Mouse (Mus musculus) kidney, adult 8-10 months (tissue): Measurements from ENCODE around the gene Tead1.

Experiments used
- DNase-seq, 2 experiments: peaks; one replicate each; pipeline ENCODE4 v3.0.0; 2022

Gene Tead1

GRCm38 (mm10) chr7:112864188-112864587 lies 185.1 kb downstream of the Tead1 start:
- DNase-seq, result no peak

DNA sequence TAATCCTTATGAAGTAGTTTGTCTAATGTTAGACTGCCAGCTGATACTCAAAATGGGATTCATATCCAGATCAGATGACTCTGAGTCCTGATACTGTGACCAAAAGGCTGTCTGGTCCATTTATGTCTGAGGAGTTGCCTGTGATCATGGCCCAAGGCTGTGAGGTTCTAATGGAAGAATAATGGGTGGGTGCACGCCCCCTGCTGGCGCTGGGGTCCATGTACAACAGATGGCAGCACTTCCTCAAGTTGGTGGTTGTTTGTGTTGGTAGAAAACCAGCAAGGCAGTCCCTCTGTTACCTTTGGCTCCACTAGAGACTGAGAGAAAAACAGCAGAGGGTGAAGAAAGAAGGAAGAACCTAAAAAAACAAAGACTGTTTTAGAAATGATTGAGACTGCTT lies 186.6 kb downstream of the Tead1 start:
- DNase-seq, result peak; percentile 66 to 79

GRCm38 (mm10) chr7:112868551-112869465 lies 189.7 kb downstream of the Tead1 start:
- DNase-seq, result peak; percentile 49 to 77

DNA sequence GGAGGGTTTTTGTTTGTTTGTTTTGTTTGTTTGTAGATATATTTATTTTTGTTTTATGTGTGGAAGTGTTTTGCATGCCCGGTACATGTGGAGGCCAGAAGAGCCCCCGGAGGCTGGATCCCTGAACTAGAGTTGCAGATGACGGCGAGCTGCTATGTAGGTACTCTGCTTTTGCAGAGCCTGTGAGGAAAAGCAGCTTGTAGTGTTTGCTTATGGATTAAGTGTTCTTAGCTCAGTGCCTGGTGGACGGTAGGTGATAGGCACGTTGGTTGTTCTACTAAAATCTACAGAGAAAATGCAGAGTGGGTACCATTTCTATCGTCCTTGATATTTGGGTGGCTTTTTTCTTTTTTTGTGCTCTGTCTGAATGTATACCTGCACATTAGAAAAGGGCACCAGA lies 192.6 kb downstream of the Tead1 start:
- DNase-seq, result no peak

DNA sequence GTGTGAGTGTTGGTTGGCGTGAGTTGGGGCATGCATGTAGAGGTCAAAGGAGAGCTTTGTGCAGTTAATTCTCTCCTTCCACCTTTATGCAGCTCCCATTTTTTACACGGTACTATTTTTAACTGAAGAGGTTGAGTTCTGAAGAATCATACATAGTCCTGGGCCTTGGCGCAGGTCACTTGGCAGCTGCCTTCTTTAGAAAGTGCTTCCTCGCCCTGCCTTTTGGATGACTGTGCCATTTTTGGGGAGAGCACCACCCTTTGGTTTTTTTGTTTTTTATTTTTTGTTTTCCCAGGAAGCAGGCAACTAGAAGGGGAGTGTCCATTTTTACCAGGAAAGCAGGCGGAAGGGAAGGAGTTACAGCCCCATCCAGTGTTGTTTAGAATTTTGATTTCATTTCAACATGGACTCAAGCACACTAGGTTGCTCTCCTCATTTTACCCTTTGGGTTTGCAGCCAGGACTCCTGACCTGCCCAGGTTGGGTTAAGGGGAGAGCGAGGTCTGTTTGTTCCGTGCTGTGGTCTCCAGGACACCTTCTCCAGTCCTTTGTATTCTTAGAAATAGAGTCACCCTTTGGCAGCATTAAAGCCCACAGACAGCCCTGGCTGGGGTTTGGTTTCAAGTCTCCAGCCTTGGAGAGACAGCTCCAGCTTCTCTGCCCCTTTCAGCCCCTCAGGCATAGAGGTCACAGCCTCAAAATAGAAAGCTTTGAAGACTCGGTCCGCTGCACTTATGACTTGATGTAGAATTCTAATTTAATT lies 193.5 kb downstream of the Tead1 start:
- DNase-seq, result no peak

DNA sequence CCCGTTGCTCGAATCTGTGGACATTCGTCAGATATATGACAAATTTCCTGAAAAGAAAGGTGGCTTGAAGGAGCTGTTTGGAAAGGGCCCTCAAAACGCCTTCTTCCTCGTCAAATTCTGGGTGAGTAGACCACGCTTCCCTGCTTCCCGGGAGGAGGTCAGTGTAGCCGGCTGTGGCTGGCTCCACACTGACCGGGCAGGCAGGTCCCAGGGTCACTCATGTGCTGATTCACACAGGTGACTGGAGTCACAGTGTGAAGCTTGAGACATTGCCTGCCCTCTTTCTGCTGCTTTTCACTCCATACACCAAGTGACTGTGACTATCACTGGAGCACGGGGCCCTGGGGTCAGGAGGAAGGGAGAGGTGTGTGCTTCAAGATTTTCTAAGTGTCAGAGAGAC lies 197.0 kb downstream of the Tead1 start:
- no peak for DNase-seq

DNA sequence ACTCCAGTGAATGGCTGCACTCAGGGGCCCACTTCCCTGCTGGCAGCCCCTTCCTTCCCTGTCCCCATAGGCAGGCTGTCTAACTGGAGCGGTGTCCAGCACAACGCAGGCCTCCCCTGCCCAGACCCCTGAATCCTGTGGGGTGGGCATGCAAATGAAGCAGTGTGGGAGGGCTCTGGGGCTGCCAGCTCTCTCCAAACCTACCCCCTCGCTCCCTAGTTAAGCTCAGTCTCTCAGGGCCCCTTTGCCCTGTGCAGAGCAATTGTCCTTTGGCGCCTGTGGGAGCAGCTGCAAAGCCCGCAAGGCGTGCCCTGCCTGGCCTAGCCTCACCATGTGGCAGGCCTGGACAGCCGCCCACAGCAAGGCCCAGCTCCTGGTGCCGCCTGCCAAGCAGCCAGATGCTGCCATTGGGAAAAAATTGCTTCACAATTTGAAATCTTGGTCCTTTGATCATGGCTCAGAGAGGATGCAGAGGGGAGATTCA lies 204.7 kb downstream of the Tead1 start:
- no peak for DNase-seq

GRCm38 (mm10) chr7:112885546-112885945 lies 206.4 kb downstream of the Tead1 start:
- no peak for DNase-seq

DNA sequence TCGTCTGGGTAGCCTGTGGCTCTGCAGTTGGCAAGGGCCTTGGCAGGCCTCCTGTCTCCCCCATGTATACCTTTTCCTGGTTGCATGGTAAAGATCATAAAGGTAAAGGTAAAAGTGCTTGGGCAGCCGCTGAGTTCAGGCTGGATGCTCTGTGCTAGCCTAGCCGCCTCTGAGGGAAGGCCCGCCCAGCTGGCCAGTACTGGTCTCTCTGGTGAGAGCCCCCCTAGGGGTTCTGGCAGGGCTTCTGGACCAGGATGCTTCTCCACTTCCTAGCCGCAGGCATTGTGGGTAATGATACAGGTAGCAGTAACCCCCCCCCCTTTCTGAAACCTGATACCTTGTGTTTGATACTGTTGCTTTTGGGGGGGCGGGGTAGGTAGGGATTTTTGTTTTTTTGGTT lies 212.8 kb downstream of the Tead1 start:
- DNase-seq, result no peak

DNA sequence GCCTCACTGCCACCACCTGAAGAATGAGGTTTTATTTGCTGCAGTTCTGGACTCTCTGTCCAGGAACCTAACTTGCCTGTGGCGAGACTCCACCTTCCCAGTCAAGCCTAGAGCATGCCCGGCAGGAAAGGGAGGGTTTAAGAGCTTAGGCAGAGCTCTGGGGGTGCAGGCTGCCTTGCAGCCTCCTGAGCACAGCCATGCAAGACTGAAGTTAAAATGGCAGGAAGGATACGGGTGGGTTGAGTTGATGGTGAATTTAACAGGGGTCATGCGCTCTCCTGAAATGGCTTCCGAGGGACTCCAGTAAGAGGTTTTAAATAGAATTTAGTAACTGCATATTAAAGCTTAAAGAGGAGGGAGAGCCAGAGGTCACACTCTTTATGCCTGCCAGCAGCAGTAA lies 213.5 kb downstream of the Tead1 start:
- DNase-seq, result no peak

- no peak for DNase-seq
Observed at GRCm38 (mm10) chr7:112896363-112896762, 217.2 kb downstream of the Tead1 start.

GRCm38 (mm10) chr7:112901710-112902109 lies 222.6 kb downstream of the Tead1 start:
- no peak for DNase-seq

GRCm38 (mm10) chr7:112906848-112907247 lies 227.7 kb downstream of the Tead1 start:
- DNase-seq, result no peak

DNA sequence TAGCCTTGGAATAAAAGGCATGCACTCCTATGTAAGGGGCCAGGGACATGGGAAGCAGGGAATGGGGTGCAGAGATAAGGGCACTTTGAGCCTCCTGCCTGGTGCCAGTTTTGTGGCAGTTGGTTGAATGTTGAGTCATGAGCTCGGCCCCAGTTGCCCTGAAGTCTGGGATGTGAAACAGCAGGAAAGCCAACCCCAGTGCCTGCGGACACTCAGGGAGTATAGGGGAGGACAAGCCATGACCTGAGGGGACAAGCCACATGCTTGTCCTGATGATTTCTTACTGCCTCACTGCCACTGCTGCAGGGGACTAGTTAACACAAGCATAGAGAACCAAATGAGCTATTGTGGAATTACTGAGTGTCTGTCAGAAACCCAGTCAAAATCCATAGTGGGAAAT lies 228.3 kb downstream of the Tead1 start:
- no peak for DNase-seq

DNA sequence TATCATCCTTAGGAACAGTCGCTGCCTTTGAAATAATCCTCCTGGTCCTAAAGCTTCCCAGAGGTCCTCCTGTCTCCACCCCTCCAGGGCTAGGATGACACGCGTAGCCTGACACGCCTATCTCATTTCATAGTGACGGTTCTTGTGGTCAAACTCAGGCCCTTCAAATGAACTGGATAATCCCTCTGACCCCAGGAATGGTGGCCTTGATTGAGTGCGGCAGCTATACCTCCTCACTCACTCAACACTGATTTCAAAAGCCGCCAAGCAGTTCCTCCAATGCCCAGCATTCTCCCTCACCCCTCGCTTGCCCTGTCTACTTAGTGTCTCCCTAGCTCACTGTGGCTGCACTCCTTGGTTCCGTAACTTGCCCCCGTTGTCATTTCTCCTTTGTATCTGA lies 230.0 kb downstream of the Tead1 start:
- DNase-seq, result no peak

- DNase-seq, result no peak
Observed at GRCm38 (mm10) chr7:112912969-112913368, 233.9 kb downstream of the Tead1 start.

DNA sequence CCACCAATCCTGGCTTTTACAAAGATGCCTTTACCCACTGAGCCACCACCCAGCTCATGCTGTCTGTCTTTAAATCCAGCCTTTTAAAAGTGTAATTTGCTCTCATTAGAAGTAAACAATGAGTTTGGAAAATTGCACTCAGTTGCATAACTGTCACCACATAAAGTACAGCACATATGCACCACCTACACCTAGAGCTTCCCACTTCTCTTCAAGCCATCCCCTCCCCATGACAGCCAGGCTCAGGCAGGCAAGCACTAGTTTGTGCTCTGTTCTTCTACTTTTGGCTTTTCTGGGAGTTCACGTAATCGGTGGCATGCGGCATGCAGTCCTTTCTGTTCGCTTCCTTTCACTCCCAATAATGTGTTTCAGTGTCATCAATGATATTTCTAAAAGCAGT lies 236.5 kb downstream of the Tead1 start:
- no peak for DNase-seq

- DNase-seq, result no peak
Observed at GRCm38 (mm10) chr7:112917613-112918278, 238.6 kb downstream of the Tead1 start.

DNA sequence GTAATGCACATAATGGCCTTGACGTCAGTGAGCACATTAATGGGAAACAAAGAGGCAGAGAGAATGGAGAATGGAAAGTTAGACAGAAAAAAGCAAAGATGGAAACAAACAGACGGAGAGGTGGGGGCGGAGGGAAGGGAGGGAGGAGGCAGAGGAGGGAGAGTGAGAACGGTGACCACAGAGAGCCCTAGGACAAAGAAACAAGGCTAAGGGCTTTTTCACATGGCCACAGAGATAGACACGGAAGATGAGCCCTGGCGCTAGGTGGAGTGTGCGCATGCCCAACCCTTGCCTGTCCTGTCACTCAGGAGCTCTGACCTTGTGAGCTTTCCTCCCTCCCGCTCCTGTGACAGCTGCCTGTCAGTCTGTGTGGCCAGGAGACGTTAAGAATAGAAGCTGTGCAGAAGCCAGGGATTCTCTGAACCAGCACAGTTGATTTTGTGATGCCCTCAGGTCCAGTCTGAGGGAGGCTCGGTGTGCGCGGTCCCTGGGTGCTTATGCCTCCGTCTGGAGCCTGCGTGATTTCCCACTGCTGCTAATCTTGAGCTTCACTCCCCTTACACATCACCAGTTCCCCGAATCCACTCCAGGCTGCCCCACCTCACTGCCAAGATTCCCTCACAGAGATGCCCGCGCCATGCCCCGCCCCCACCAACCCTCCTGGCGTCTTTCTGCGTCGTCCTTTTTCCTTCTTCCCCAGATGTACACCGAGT lies 239.3 kb downstream of the Tead1 start:
- DNase-seq, result no peak

DNA sequence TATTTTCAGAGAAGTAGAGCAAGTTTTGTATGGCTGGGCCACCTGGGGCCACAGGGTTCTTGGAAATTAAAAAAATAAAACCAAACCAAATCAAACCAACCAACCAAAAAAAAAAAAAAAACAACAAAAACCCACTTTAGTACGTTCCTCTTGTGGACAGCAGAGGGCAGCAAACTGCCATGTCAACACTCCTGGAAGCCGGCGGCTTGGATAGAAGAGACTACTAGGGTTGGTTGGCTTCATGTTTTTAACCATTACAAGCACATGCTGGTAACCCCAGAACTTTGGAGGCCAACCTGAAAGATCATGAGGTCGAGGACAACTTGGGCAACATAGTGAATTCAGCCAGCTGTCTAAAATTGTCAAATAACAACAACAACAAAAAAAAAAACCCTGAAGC lies 240.7 kb downstream of the Tead1 start:
- peak; percentile 40 to 50 for DNase-seq

- DNase-seq, result no peak
Observed at GRCm38 (mm10) chr7:112922801-112923200, 243.7 kb downstream of the Tead1 start.

DNA sequence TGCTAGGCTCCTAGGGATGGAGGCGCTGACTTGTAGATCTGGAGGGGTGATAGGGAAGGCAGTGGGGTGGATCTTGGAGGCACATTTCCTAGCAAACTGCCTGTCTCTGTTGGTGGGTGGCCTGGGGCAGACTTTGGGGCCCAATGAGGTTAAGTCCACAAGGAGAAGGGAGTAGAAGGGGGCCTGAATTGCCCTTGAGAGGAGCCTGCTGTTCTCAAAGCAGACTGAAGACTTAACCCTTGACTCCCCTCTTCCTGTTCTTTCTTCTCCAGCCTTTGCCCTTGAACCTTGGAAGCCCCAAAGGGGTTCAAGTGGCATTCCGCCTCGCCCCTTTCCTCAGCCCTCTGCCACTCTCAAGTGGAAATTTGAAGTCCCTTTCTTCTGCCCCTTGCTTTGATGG lies 244.6 kb downstream of the Tead1 start:
- DNase-seq, result no peak

DNA sequence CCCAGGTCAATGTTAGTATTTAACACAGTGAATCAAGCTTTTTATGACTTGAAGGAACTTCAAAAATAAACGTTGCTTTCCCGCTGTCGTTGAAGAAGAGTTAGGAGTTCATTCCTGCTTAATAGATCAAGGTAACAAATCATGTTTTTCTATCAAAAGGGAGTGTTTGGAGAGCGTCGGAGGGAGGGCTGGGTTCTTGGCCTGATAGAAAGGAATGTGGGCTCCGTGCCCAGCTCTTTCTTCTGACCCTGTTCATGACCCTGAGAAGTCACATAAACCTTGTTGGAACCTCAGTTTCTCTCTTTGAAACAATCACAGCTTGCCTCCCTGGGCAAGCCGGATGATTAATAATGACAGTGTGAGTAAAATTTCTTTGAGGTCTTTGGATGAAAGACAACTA lies 251.6 kb downstream of the Tead1 start:
- DNase-seq, result peak; percentile 43 to 64
